Mouse (Mus musculus) spleen, postnatal 36 days (tissue): ENCODE data around the gene 9430097D07Rik.

ENCODE experiments used
- DNase-seq, 2 experiments: peaks; one replicate each; pipeline ENCODE4 v3.0.0; 2022; ENCODE audit warnings: low spot score in 2 of 2, mixed read lengths in 1 of 2

The 9430097D07Rik gene

DNA sequence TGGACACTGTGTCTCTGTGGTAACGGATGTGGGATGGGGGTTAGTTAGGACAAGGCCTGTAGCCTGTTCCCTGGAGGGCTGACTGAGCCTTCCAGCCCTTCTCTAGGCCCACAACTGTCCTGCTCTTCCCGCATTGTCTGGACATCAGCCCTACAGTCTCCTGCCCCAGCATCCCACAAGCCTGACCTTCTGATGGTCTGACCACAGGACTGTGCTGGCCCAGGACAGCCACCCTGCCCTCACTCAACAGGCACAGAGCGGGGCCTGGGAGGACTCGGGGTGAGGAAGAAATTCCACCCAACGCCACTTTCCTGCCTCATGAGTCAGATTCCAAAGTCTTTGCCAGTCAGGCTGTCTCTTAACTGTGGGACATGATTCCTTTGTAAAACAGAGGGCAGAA lies 22.2 kb upstream of the 9430097D07Rik start:
- DNase-seq = no peak

DNA sequence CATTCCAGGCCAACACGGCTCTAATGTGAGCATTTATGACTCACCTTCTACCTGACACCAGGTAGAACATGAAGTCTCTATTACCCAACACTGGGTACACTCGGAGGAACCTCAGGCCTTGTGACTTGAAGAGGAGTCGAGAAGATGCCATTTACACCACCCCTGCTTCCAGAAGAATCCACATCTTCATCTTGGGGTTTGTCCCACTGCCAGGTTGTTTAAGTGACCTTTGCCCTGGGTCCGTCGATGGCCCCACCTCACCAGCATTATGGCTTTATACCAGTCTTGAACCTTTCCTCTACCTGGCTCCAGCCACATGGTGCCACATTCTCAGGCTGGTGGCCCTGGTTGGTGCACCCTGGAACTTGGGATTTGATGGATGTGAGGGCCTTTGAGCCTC lies 21.8 kb upstream of the 9430097D07Rik start:
- DNase-seq = no peak

DNA sequence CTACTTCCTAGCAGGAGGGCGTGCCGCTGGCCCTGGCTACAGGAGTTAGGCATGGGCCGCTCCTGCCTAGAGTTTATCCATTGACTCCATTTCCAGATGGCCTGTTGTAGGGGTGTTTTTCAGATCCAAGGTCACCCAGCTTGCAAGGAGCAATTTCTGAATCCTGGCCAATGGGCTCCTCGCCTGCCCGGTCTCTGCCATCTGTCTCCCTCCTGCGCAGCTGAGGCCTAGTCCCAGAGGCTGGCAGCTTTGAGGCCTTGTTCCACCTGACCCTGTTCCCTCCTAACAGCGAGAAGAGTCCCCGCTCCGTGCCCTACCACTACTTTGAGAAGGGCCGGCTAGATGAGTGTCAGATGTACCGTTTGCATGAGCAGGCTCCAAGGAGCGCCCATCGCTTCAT lies 21.2 kb upstream of the 9430097D07Rik start:
- no peak for DNase-seq

DNA sequence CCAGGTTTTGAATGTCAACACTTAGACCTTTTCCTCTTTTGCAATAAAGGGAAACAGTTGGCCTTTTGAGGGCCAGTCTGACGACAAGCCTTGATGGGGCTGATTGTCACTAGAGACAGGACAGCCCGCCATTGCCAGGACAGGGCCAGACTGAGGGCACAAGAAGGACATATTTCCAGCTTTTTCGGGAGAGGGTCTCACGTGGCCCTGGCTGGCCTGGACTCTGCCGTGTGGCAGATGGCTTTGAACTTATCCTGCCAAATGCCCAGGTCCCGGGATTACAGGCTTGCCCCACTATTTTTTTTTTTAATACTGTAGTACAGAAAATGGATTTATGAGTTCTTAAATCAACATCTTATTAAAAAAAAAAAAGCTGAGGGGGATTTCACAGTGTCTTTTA lies 15.8 kb upstream of the 9430097D07Rik start:
- no peak for DNase-seq

DNA sequence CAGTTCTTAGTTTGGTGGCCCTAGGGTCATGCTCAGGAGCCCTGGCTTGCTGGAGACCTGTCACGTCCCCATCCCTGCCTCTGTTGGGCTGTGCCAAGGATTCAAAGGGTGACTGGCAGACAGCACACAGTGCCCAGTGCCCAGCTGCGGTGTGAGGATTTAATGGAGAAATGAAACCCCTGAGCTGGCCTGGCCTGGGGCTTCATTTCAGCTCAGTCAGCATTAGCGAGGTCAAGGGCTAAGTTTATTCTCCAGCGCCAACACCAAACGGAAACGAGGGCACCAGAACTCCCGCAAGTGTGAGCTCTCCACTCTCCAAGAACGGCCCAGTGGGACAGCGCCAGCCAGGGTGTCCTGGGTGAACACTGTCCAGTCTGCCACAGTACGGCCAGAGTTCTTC lies 14.7 kb upstream of the 9430097D07Rik start:
- DNase-seq = no peak

DNA sequence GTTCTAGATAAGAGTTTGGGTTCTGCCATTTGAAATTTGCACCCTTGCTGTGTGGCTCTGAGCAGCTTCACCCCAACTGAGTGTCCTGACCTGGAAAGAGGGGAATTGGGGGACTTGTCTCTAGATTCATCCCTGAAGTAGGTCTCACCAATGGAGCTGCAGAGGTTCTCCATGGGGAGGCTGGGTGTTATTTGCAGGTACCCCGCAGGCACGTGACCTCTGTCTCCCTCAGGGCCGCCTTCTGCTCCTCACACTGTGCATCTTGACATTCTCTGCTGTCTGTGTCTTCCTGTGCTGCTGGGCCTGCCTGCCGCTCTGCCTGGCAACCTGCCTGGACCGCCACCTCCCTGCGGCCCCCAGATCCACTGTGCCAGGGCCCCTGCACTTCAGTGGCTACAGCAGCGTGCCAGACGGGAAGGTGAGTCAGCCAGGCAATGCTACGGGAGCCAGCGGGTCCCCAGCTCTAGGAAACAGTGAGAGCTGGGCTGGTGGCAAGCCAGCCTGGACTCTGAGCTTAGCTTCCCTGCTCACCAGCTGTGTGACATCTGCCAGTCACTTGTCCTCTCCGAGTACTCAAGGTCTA lies 13.8 kb upstream of the 9430097D07Rik start:
- DNase-seq = no peak

DNA sequence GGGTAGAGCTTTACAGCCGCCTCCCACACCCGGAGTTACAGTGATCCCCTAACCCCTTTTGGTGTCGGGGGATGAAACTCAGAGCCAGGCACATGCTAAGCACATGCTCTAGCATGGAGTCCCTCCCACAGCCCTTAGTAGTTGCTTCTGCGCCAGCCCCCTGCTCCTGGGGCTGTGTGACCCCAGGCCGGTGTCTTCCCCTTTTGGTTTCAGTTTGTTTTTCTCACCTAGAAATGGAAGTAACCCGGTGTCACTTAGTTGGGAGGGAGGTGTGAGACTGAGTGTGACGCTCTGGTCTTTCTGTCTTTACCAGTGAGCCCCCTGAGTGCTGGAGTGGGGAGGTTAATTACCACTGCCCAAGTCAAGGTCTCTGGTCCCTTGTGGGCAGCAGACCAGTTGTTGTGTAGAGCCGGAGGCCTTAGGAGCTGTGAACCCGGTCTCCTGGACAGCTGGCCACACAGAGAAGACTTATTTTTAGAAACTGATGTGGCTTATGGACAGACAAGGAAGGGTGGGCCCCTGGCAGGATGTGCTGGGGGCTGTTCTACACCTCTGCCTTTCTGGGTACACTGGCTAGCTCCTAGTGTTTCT lies 12.3 kb upstream of the 9430097D07Rik start:
- peak; percentile 76 for DNase-seq

DNA sequence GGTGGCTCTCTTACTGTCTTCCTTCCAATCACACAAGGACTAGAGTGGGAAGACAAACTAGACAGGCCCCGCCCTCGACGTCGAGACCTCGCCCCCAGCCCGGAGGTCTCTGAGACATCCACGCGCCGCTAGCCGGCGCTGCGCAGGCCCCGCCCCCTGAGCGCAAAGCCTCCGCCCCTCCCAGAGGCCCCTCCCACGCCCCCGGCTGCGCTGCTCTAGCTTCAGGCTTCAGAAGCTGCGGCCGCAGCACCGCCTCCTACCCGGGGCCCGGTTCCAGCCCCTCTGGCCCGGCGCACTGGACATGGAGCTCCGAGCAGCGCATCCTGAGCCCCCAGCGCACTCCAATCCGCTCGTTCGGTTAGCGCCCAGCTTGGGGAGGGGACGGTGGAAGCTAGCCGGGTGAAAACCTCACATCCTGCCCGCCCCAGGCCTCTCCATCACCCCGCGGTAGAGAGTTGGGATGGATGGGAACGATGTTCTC lies 11.4 kb upstream of the 9430097D07Rik start, which contains the start of gene St6galnac4:
St6galnac4 (plus strand) TSS at position 225 of the 481 bp plus-strand sequence.
- DNase-seq = peak; percentile 88 to 90

GRCm38 (mm10) chr2:32585149-32585714 lies 9.7 kb upstream of the 9430097D07Rik start:
- DNase-seq = no peak

GRCm38 (mm10) chr2:32582830-32583799 lies 7.6 kb upstream of the 9430097D07Rik start:
- peak; percentile 68 to 71 for DNase-seq

DNA sequence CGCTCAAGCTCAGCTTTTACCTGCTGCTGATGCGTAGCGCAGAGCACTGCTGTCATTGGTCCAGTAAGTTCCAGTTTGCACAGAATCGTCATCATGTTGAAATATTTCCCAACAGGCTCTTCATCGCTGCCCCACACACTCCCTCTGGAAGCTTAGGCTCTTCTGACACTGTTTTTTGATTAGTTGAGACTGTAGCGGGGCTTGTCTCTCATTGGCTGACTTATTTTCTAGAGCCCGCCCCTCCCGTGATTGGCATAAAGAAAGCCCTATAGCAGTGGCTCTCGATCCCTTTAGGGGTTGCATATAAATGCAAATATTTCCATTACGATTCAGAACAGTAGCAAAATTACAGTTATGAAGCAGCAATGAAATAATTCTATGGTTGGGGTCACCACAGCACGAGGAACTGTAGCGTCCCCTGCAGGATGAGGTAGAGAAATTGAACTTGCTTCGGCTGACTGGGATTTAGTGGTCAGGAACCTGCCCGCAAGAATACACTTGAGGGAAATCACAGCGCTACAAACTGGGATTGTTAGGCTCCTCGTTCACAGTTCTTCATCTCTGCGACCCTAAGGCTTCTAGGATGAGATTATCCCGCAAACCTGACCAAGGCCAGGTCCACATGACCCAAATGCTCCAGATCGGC lies 6.1 kb upstream of the 9430097D07Rik start:
- DNase-seq = no peak

- DNase-seq = no peak
Observed at GRCm38 (mm10) chr2:32578146-32579046, 2.9 kb upstream of the 9430097D07Rik start.

- no peak for DNase-seq
Observed at GRCm38 (mm10) chr2:32576532-32576931, 1.0 kb upstream of the 9430097D07Rik start.

DNA sequence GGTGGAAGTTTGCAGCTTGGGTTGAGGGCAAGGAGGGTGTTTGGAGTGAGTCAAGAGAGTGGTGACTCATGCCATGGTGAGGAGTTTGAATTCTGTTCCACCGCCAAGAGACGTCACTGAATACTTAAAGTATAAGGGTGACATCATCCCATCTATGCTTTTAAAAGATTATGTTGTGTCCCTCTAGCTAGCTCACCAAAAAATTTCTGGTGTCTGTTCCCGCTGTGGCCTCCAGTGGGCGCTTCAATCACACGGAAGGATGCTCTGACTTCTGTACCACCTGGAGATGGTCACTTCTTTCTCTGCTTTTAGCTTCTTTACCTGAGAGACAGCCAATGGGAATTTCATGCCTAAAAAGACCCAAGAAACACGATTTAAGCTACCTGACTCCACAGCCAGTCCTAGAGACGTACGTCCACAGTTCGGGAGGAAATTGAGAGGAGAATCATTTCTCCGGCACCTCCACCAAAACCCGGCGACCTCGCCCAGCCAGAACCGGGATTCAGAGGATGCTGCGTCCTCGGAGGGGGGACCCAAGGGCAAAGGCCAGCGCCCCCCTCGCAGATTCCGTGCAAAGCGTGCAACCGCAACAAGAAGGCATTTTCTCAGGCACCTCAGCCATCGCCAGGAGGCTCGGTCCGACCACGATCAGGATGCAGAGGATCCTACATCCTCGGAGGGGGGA lies 441 bp downstream of the 9430097D07Rik start:
- peak; percentile 34 to 49 for DNase-seq

DNA sequence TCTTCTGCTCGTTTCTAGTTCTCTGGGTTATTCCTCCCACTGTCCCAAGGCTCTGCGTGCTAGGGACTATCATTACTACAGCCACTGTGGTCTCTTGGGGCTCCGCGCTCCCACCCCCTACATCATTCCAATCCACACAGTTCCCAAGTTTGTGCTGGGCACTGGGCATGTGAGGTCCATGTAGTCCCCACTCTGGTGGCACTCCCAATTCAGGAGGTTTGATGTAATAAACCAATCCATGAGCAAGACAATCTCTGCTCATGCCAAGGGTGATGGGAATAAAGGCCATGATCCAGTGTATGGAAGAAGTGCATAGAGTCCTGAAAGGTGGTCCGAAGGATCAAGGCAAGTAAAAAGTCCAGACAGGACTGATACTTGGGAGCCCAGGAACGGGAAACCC lies 987 bp downstream of the 9430097D07Rik start, which contains the start of gene Pip5kl1:
Pip5kl1 (plus strand) TSS at position 301 of the 400 bp plus-strand sequence.
- DNase-seq = no peak

GRCm38 (mm10) chr2:32572196-32572595 lies 3.3 kb downstream of the 9430097D07Rik start:
- no peak for DNase-seq

DNA sequence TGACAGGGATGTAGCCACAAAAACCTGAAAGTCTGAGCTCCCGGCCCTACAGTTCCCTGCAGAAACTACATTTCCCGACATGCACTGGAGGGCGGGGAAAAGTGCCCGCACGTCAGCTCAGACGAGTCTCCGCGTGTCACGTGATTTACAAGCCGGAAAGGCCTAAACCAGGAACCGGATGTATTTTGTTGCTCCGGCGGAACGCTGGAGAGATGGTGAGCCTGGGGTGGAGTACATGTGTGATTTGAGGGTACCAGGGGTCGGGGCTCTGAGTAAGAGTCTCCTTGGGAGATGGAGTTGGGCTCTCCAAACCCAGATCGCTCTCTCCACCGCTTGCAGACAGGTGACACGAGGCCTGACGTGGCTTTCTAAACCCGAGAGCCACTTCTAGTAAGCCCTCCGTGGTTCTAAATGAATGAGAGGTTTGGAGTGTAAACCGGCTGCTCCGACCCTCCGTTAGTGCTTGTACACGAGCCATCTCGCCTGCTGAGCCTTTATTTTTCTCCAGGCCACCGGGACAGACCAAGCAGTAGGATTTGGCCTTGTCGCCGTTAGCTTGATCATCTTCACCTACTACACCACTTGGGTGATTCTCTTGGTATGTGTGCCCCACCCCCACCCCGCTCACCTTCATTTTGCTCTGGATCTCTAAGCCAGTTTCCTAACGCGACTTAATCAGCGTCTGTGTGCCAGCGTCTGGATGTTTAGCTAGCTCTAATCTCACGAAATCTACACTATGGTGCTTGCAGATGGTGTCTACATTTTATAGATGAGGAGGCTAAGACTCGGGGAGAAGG lies 4.6 kb downstream of the 9430097D07Rik start, which contains the start of gene Dpm2:
Dpm2 (plus strand) TSS at position 161 of the 797 bp plus-strand sequence.
- peak; percentile 89 to 92 for DNase-seq

- no peak for DNase-seq
Observed at GRCm38 (mm10) chr2:32568941-32569340, 6.5 kb downstream of the 9430097D07Rik start.

GRCm38 (mm10) chr2:32568149-32568548 lies 7.3 kb downstream of the 9430097D07Rik start:
- DNase-seq = no peak
